Mouse (Mus musculus) olfactory bulb, adult 2 months (tissue): ENCODE data around the gene Furin.

Source experiments
- CTCF ChIP-seq: fragments of 200-500 bp; IDR thresholded peaks from 2 replicates; pipeline ENCODE4 v1.5.1; 2012; ENCODE audit warnings: low read depth, mild to moderate bottlenecking, low read length, moderate library complexity; ENCODE audit not compliant: insufficient read depth
- POLR2A ChIP-seq: fragments of 200-500 bp; IDR thresholded peaks from 2 replicates; pipeline ENCODE4 v1.6.1; 2012; ENCODE audit warnings: mild to moderate bottlenecking, low read depth, low read length, moderate library complexity; ENCODE audit not compliant: insufficient read depth

DNA sequence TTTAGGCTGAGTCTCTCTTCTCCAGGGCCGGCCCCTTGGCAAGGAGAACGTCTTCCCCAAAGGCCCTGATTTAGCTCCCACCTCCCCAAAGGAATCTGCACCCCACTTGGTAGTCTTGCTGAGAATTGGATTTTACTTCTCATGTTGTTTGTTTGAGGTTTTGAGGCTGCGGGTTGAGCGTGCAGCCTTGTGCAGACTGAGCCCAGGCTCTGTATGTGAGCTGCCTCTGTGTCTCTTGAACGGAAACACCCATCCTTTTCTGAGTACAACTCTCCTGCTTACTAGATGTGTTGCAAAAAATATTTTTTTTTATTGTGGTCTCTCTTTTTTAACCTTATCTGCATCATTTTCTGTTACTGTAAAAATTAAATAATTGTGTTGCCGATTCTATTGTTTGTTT, 16.3 kb upstream of the Furin start:
- TF ChIP-seq POLR2A (no peak), CTCF (no peak)
